Mouse (Mus musculus) layer of hippocampus, postnatal 36 days (tissue): ENCODE results near the gene Mill2. TPM values are rescaled to one million over a fixed set of nuclear protein-coding genes. Genes with fewer than 3 reads are reported as not detected.

Experiments used
- DNase-seq, 2 experiments: peaks; one replicate each; pipeline ENCODE4 v3.0.0; 2022
- total RNA-seq, 2 experiments: library from RNA; stranded (reverse); gene quantifications; 2 replicates each; pipeline ENCODE4 v1.2.3; 2021

Gene Mill2
- total RNA-seq, 2 experiments from 2014 or later = 2.1 TPM

GRCm38 (mm10) chr7:18875372-18875771, 35.6 kb downstream of the Mill2 start:
- DNase-seq = no peak

- no peak for DNase-seq
Measured at GRCm38 (mm10) chr7:18878691-18879090, 38.9 kb downstream of the Mill2 start.

- no peak for DNase-seq
Measured at GRCm38 (mm10) chr7:18883991-18884744, 44.4 kb downstream of the Mill2 start.

GRCm38 (mm10) chr7:18884745-18885422, 45.1 kb downstream of the Mill2 start:
- no peak for DNase-seq

GRCm38 (mm10) chr7:18886963-18887362, 47.2 kb downstream of the Mill2 start:
- no peak for DNase-seq

GRCm38 (mm10) chr7:18890848-18891247, 51.1 kb downstream of the Mill2 start:
- DNase-seq = no peak

GRCm38 (mm10) chr7:18891872-18892599, 52.3 kb downstream of the Mill2 start:
- peak; percentile 88 for DNase-seq

- DNase-seq = no peak
Measured at GRCm38 (mm10) chr7:18893009-18893408, 53.2 kb downstream of the Mill2 start.

- DNase-seq = peak; percentile 41 to 43
Measured at GRCm38 (mm10) chr7:18893651-18894430, 54.1 kb downstream of the Mill2 start.

GRCm38 (mm10) chr7:18896536-18896935, 56.8 kb downstream of the Mill2 start:
- DNase-seq = peak; percentile 25 to 55

GRCm38 (mm10) chr7:18900513-18900912, 60.7 kb downstream of the Mill2 start:
- no peak for DNase-seq

GRCm38 (mm10) chr7:18902486-18902885, 62.7 kb downstream of the Mill2 start:
- DNase-seq = no peak

- no peak for DNase-seq
Measured at GRCm38 (mm10) chr7:18904971-18905370, 65.2 kb downstream of the Mill2 start.

GRCm38 (mm10) chr7:18909797-18910196, 70.0 kb downstream of the Mill2 start:
- DNase-seq = no peak

GRCm38 (mm10) chr7:18910241-18910831, 70.6 kb downstream of the Mill2 start, which contains the start of gene Ccdc61:
Gene Ccdc61 (minus strand): TSS chr7:18910415.
- DNase-seq = peak; percentile 97

Other genes with a start within 250 kb of the Mill2 start
- not detected for gene Psg23, start 223.5 kb upstream of the Mill2 start, total RNA-seq
- gene Psg21, start 183.2 kb upstream of the Mill2 start, total RNA-seq = not detected
- gene Psg20, start 153.8 kb upstream of the Mill2 start, total RNA-seq = not detected
- gene Psg22, start 121.9 kb upstream of the Mill2 start, total RNA-seq = not detected
- gene Psg19, start 41.4 kb upstream of the Mill2 start, total RNA-seq = not detected
- gene Psg17, start 18.4 kb upstream of the Mill2 start, total RNA-seq = not detected
- gene Pglyrp1, start 31.4 kb downstream of the Mill2 start, total RNA-seq = 10 to 100 TPM; 13.6 to 21.1 TPM
- 10 to 100 TPM; 11.3 to 12.5 TPM for gene Ccdc61, start 70.4 kb downstream of the Mill2 start, total RNA-seq
- 10 to 100 TPM; 82.2 to 84.5 TPM for gene Nova2, start 85.9 kb downstream of the Mill2 start, total RNA-seq
- under 1 TPM; 0.33 to 0.87 TPM for gene Nanos2, start 147.4 kb downstream of the Mill2 start, total RNA-seq
- 10 to 100 TPM; 45.0 to 45.9 TPM for gene Mypop, start 151.3 kb downstream of the Mill2 start, total RNA-seq
- 10 to 100 TPM; 52.1 to 53.0 TPM for gene Irf2bp1, start 164.1 kb downstream of the Mill2 start, total RNA-seq
- not detected for gene Foxa3, start 183.6 kb downstream of the Mill2 start, total RNA-seq
- gene Sympk, start 184.4 kb downstream of the Mill2 start, total RNA-seq = 100 to 1,000 TPM; 111 to 113 TPM
- under 1 TPM; 0.15 to 0.33 TPM for gene Rsph6a, start 214.7 kb downstream of the Mill2 start, total RNA-seq
- gene Dmwd, start 236.3 kb downstream of the Mill2 start, total RNA-seq = 100 to 1,000 TPM; 136 to 143 TPM
- gene Dmpk, start 243.9 kb downstream of the Mill2 start, total RNA-seq = 10 to 100 TPM; 36.3 to 48.1 TPM